Mouse (Mus musculus): ENCODE measurements around the gene Faap100. TPM values are rescaled to one million over a fixed set of nuclear protein-coding genes. Genes with fewer than 3 reads are reported as not detected.

Gene Faap100
- total and polyA plus RNA-seq, 3 experiments = 7.7 to 17.7 (median 14.3) TPM

DNA sequence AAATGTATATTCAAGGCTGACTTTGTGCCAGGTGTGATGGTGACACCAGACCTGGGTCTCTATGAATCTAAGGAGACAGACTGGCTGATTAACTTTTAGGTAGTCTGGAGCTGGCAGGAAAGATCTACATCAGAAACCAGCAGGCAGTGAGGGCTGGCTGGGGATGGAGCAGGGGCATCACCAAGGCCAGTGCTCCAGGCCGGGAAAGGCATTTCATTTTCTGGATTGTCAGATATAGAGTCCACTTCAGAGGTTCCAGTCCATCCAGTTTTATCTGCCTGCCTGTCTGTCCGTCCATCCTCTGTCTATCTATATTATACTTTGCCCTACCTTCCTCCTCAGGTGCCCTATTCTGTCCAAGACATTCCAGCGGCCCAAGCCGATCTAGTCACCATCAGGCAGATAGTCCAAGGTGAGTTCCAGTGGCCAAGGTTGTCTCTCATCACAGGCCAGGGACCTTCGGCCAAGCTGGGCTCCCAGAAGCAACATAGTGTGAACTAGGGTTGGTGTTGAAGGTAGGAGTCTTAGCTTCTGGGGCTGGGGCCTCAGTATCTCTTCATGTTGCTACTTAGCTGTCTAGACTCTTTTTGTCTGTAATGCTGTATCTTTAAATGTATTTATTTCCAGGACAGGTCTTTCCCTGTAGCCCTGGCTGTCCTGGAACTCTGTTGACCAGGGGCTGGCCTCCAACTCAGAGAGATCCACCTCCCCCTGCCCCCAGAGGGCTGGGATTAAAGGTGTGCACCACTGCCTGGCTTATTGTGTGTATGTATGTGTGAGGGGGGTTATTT lies 34.9 kb downstream of the Faap100 start:
- peaks cover 17% of the 10 kb centered on the region for H3K79me2 ChIP-seq (replicated peaks; ENCODE audit: control insufficient read depth, extremely low read depth, insufficient read depth, poor library complexity, severe bottlenecking)
- in situ Hi-C loops (cut with MboI; ENCODE audit: low pct_ligation_motif_present, low pct_unique_long_range_greater_than_20kb, low sequenced_read_pairs) = no loop called here
- dilution Hi-C loops (cut with MboI; ENCODE audit: extremely low pct_ligation_motif_present, extremely low pct_unique_long_range_greater_than_20kb, low sequenced_read_pairs) = no loop called here
- no peak overlapping the region for H3K27ac ChIP-seq (ENCODE audit: insufficient read depth, low read depth)
- H3K9me3 ChIP-seq (replicated peaks; ENCODE audit: low read length) = no peaks in the 10 kb centered on the region
- no peaks in the 10 kb centered on the region for H3K27me3 ChIP-seq (replicated peaks)
- no peak overlapping the region for H3K4me3 ChIP-seq (replicated peaks in 1 of 3; ENCODE audit: low read depth in 2 of 3, low read length in 2 of 3, poor library complexity in 1 of 3)
- peaks cover 16 to 17% of the 10 kb centered on the region in 2 experiments for H3K4me1 ChIP-seq (ENCODE audit: control insufficient read depth in 1 of 2, insufficient read depth in 2 of 2)
- peaks cover 18 to 22% of the 10 kb centered on the region in 2 experiments for H3K36me3 ChIP-seq (replicated peaks in 1 of 2; ENCODE audit: control insufficient read depth in 1 of 2, insufficient read depth in 1 of 2, low read length in 1 of 2)
- TF ChIP-seq ELF1 (IDR thresholded peaks at IDR 0.05; ENCODE audit: low read depth, low read length) = no peak
- TF ChIP-seq KAT2A (IDR thresholded peaks at IDR 0.05; ENCODE audit: insufficient replicate concordance, low read length) = no peak
- no peak for TF ChIP-seq ZKSCAN1 (IDR thresholded peaks at IDR 0.05; ENCODE audit: borderline replicate concordance, low read depth, low read length)
- no peak for TF ChIP-seq GABPA (IDR thresholded peaks at IDR 0.05; ENCODE audit: insufficient replicate concordance, low read depth, low read length)
- TF ChIP-seq ZMIZ1 (IDR thresholded peaks at IDR 0.05; ENCODE audit: low read depth, low read length) = peak; percentile 29
- TF ChIP-seq POLR2A (IDR thresholded peaks at IDR 0.05; ENCODE audit: low read depth, low read length) = peak; percentile 53; the same call in 1 of the 2 replicates
- no peak for TF ChIP-seq NELFE (IDR thresholded peaks at IDR 0.05; ENCODE audit: low read depth, low read length)
- TF ChIP-seq CHD2 (IDR thresholded peaks at IDR 0.05; ENCODE audit: low read length) = peak; percentile 33; the same call in 1 of the 2 replicates
- no peak overlapping the region for H3K9ac ChIP-seq (ENCODE audit: insufficient read depth, low read depth)
- DNase-seq (ENCODE audit: extremely low read depth) = no peak
- H3K4me2 ChIP-seq (ENCODE audit: insufficient read depth, low read depth, poor library complexity, severe bottlenecking) = no peak overlapping the region

DNA sequence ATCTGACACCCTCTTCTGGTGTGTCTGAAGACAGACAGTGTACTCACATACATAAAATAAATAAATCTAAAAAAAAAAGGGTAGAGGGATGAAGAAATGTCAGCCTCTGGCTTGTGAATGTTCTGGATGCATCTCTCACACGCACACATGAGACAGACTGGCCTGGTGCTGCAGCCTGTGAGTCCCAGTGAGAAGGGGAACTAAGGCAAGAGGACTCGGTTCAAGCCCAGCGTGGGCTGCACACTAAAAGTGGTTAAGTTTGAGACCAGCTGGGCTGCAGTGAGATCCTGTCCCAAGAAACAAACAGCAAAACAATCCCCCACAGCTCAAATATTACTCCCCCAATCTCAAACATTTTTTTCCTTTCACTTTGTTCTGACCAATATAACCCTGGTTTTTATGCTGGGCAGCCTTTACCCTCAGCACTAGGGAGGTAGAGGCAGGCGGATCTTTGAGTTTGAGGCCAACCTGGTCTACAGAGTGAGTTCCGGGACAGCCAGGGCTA lies 35.9 kb downstream of the Faap100 start:
- DNase-seq (ENCODE audit: extremely low read depth) = no peak
- Histone ChIP-seq H3K27ac (ENCODE audit: insufficient read depth, low read depth) (no peak overlapping the region), H3K79me2 (replicated peaks; ENCODE audit: control insufficient read depth, extremely low read depth, insufficient read depth, poor library complexity, severe bottlenecking) (peaks cover 11% of the 10 kb centered on the region), H3K9me3 (replicated peaks; ENCODE audit: low read length) (no peaks in the 10 kb centered on the region), H3K36me3 (replicated peaks in 1 of 2; ENCODE audit: control insufficient read depth in 1 of 2, insufficient read depth in 1 of 2, low read length in 1 of 2) (peaks cover 18 to 22% of the 10 kb centered on the region in 2 experiments), H3K4me2 (ENCODE audit: insufficient read depth, low read depth, poor library complexity, severe bottlenecking) (no peak overlapping the region), H3K4me3 (replicated peaks in 1 of 3; ENCODE audit: low read depth in 2 of 3, low read length in 2 of 3, poor library complexity in 1 of 3) (no peak overlapping the region), H3K9ac (ENCODE audit: insufficient read depth, low read depth) (no peak overlapping the region), H3K27me3 (replicated peaks) (no peaks in the 10 kb centered on the region), H3K4me1 (ENCODE audit: control insufficient read depth in 1 of 2, insufficient read depth in 2 of 2) (peaks cover 16 to 17% of the 10 kb centered on the region in 2 experiments)
- in situ Hi-C loops (cut with MboI; ENCODE audit: low pct_ligation_motif_present, low pct_unique_long_range_greater_than_20kb, low sequenced_read_pairs) = no loop called here
- dilution Hi-C loops (cut with MboI; ENCODE audit: extremely low pct_ligation_motif_present, extremely low pct_unique_long_range_greater_than_20kb, low sequenced_read_pairs) = no loop called here
- TF ChIP-seq CHD2 (IDR thresholded peaks at IDR 0.05; ENCODE audit: low read length) = no peak

DNA sequence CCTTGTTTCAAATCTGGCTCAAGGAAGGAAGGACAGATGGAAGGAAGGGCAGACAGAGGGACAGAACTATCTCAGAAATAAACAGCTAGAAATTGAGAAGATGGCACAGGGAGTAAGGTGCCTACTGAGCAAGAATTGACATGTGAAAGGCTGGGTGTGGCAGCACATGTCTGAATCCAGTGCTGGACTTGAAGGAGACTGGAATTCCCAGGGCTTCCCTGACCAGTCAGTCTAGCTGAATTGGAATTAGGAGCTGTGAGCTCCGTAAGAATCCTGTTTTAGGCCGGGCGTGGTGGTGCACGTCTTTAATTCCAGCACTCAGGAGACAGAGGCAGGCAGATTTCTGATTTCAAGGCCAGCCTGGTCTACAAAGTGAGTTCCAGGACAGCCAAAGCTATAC lies 36.9 kb downstream of the Faap100 start:
- H3K4me3 ChIP-seq (replicated peaks in 1 of 3; ENCODE audit: low read depth in 2 of 3, low read length in 2 of 3, poor library complexity in 1 of 3) = no peak overlapping the region
- H3K9me3 ChIP-seq (replicated peaks; ENCODE audit: low read length) = peaks cover 2% of the 10 kb centered on the region
- in situ Hi-C loops (cut with MboI; ENCODE audit: low pct_ligation_motif_present, low pct_unique_long_range_greater_than_20kb, low sequenced_read_pairs) (no loop called here), dilution Hi-C loops (cut with MboI; ENCODE audit: extremely low pct_ligation_motif_present, extremely low pct_unique_long_range_greater_than_20kb, low sequenced_read_pairs) (no loop called here)
- no peak for TF ChIP-seq CHD1 (IDR thresholded peaks at IDR 0.05; ENCODE audit: low read depth, low read length)
- no peak for DNase-seq (ENCODE audit: extremely low read depth)
- H3K9ac ChIP-seq (ENCODE audit: insufficient read depth, low read depth) = no peak overlapping the region
- H3K27me3 ChIP-seq (replicated peaks) = peaks cover 3% of the 10 kb centered on the region
- no peak overlapping the region for H3K27ac ChIP-seq (ENCODE audit: insufficient read depth, low read depth)
- peaks cover 11 to 16% of the 10 kb centered on the region in 2 experiments for H3K36me3 ChIP-seq (replicated peaks in 1 of 2; ENCODE audit: control insufficient read depth in 1 of 2, insufficient read depth in 1 of 2, low read length in 1 of 2)
- H3K4me2 ChIP-seq (ENCODE audit: insufficient read depth, low read depth, poor library complexity, severe bottlenecking) = no peak overlapping the region
- peaks cover 4% of the 10 kb centered on the region; the same call in 1 of the 2 replicates for H3K79me2 ChIP-seq (replicated peaks; ENCODE audit: control insufficient read depth, extremely low read depth, insufficient read depth, poor library complexity, severe bottlenecking)
- H3K4me1 ChIP-seq (ENCODE audit: control insufficient read depth in 1 of 2, insufficient read depth in 2 of 2) = peaks cover 15 to 17% of the 10 kb centered on the region in 2 experiments
